Mouse (Mus musculus): ENCODE data around the gene Ttyh1. TPM values are rescaled to one million over a fixed set of nuclear protein-coding genes. Genes with fewer than 3 reads are reported as not detected.

Ttyh1 gene
- total RNA-seq, 2 experiments from 2014 or later, result 2.3 to 5.3 TPM

DNA sequence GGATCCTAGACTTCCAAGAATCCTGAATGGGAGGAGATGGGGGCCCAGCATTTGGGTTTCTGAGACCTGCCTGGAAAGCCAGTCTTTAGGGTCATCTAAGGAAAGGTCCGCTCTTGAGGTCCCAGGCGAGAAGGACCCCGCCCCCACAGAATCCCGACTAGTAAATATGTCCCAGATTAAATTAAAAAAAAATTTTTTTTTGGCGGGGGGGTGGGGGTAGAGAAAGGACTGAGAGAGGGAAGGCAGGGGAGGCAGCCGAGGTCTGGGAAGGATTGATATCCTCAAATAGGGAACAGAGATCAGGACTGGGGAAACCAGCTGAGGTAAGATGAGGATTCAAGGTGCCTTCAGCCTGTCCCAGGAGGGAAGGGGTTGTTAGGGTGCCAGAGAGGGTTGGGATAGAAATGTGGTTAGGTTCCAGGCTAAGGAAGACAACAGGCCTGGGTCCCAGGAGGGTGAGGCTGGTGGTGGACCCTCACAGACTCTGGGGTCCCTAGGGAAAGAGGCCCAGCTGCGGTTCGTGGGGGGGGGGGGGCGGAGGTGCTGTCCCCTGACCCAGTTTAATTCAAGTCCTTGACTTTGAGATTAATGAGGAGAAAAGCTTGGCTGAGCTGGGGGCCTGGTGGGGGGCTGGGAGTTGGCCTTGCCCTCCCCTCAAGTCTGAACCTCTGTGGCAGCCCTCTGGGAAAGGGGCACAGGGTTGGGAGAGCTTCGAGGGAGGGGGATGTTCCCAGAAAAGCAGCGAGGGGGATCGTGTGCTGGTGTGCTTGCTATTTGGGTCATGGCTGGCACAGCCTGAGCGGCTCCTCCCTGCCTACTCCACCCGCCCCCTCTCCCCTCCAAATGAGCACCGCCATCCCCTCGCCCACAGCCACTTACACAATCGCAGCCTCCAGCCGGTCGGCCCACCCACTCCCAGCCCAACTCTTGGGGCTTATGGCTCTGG is 1.0 kb downstream of the Ttyh1 start:
- intact Hi-C loops (cut with DNase I; ENCODE audit: low total_unique reads), result no loop called here
- no peak for DNase-seq

DNA sequence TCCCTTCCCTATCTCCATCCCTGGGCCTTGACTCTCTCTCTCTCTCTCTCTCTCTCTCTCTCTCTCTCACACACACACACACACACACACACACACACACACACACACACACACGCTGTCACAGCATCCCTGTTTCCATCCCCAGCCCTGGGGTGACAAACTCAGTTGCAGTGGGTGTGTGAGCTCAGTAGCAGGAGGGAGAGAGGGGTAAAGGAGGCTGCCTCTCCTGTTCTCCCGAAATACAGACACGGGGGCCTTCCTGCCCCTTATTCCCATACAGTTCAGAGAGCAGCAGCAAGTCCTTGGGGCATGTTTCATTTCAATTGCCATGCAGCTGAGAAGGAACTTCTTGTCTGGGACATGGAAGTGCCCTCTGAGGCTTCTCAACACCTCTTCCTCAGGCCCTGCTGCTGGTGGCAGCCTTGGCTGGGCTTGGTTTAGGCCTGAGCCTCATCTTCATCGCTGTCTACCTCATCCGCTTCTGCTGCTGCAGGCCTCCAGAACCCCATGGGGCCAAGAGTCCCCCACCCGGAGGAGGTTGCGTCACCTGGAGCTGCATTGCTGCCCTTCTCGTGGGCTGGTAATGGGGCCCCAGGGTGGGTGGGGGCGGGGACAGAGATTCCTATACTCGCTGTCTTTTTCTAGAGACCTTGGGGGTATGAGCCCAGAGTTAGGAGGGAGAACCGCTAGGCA is 3.0 kb downstream of the Ttyh1 start:
- intact Hi-C loops (cut with DNase I; ENCODE audit: low total_unique reads), result no loop called here
- DNase-seq, result no peak

GRCm38 (mm10) chr7:4122783-4123182 is 3.6 kb downstream of the Ttyh1 start:
- intact Hi-C loops (cut with DNase I; ENCODE audit: low total_unique reads), result no loop called here
- DNase-seq, result no peak

DNA sequence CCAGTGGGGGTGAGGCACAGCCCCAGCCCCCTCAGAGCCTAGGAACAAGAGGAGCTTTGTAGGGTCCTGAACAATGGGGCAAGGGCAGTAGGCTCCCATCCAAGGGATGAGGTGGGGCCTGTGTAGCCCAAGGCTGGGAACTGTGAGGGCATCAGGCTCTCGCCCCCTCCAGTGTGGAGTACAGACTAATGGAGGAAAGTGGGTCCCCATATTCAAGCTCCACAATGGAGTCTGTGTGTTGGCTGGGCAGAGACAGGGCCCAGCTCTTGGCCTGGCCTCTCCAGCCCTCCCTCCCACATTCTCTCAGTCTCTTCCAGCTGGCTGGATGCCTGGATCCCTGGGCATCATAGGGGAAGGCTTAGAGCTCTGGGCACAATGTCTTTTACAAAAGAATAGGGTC is 4.5 kb downstream of the Ttyh1 start:
- DNase-seq, result peak; percentile 70
- intact Hi-C loops (cut with DNase I; ENCODE audit: low total_unique reads), result no loop called here

GRCm38 (mm10) chr7:4124315-4124759 is 5.1 kb downstream of the Ttyh1 start:
- intact Hi-C loops (cut with DNase I; ENCODE audit: low total_unique reads), result no loop called here
- no peak for DNase-seq

- no peak for DNase-seq
- intact Hi-C loops (cut with DNase I; ENCODE audit: low total_unique reads), result no loop called here
Measured at GRCm38 (mm10) chr7:4124856-4125255, 5.6 kb downstream of the Ttyh1 start.

GRCm38 (mm10) chr7:4125306-4125705 is 6.1 kb downstream of the Ttyh1 start:
- intact Hi-C loops (cut with DNase I; ENCODE audit: low total_unique reads), result no loop called here
- DNase-seq, result no peak

- intact Hi-C loops (cut with DNase I; ENCODE audit: low total_unique reads), result no loop called here
- no peak for DNase-seq
Measured at GRCm38 (mm10) chr7:4126992-4127785, 8.0 kb downstream of the Ttyh1 start.

DNA sequence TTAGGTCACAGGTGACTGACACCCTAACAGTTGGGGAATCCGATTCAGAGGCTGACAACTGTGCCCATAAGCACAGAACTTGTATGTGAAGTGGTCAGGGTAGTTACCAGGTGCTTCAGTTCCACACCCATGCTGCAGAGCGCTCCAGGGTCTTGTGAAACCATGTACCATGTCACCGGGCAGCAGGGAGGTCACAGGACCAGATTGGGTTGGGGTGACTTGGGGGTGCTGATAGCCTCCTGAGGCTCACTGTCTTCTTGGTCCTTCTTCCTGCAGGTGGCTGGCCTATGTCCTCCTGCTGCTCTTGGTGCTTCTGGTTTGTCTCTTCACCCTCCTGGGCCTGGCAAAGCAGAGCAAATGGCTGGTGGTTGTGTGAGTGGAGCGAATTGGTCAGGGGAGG is 8.7 kb downstream of the Ttyh1 start:
- intact Hi-C loops (cut with DNase I; ENCODE audit: low total_unique reads), result no loop called here
- no peak for DNase-seq

GRCm38 (mm10) chr7:4128860-4129259 is 9.7 kb downstream of the Ttyh1 start:
- peak; percentile 70 for DNase-seq
- intact Hi-C loops (cut with DNase I; ENCODE audit: low total_unique reads), result no loop called here

- peak; percentile 80 for DNase-seq
- intact Hi-C loops (cut with DNase I; ENCODE audit: low total_unique reads), result loop anchor here (10.0 kb wide), 1 partner anchor 294 kb away; no protein-coding TSS in a partner anchor
Measured at GRCm38 (mm10) chr7:4130686-4131452, 11.7 kb downstream of the Ttyh1 start.

DNA sequence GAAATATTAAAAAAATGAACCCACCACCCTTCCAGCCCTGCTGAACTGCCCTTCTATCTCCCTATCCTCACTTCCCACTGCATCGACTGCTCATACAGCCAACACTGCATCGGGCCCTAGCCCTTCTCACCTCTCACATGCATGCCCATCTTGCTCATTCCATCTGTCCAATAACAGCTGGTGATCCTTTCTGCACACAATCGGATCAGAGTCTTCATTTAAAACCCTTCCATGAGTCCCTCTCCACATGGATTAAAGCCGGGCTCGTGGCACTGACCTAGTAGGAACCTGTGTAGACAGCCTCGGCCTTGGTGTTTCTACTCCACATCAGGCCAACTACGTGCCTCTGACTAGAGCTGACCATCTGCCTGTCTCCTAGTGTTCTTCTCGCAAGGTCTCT is 12.8 kb downstream of the Ttyh1 start:
- intact Hi-C loops (cut with DNase I; ENCODE audit: low total_unique reads), result loop anchor here (10.0 kb wide), 1 partner anchor 293 kb away; no protein-coding TSS in a partner anchor
- no peak for DNase-seq

DNA sequence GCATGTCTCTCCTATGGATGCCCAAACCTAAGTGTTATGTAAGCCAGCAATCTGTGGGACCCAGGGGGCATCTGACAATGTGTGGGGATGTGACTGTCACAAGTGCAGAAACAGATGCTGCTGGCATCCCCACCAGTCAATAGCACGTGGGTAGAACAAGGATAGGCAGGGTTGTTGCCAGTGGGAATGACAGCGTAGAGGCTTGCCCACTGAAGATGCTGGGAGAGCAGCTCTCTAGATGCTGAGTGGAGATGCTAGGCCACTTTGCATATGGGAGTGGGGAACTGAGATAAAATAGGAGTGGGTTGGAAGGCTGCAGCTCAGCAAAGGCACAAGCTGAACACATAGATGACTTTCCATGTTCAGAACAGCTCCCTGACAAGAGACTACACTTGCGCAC is 13.4 kb downstream of the Ttyh1 start:
- no peak for DNase-seq
- intact Hi-C loops (cut with DNase I; ENCODE audit: low total_unique reads), result loop anchor here (10.0 kb wide), 1 partner anchor 292 kb away; no protein-coding TSS in a partner anchor

- DNase-seq, result no peak
- intact Hi-C loops (cut with DNase I; ENCODE audit: low total_unique reads), result loop anchor here (10.0 kb wide), 1 partner anchor 292 kb away; no protein-coding TSS in a partner anchor
Measured at GRCm38 (mm10) chr7:4132998-4133397, 13.8 kb downstream of the Ttyh1 start.

GRCm38 (mm10) chr7:4134911-4135310 is 15.7 kb downstream of the Ttyh1 start:
- intact Hi-C loops (cut with DNase I; ENCODE audit: low total_unique reads), result loop anchor here (10.0 kb wide), 1 partner anchor 290 kb away; no protein-coding TSS in a partner anchor
- DNase-seq, result no peak

- no peak for DNase-seq
- intact Hi-C loops (cut with DNase I; ENCODE audit: low total_unique reads), result loop anchor here (10.0 kb wide), 1 partner anchor 288 kb away; no protein-coding TSS in a partner anchor
Measured at GRCm38 (mm10) chr7:4136404-4136770, 17.2 kb downstream of the Ttyh1 start.

DNA sequence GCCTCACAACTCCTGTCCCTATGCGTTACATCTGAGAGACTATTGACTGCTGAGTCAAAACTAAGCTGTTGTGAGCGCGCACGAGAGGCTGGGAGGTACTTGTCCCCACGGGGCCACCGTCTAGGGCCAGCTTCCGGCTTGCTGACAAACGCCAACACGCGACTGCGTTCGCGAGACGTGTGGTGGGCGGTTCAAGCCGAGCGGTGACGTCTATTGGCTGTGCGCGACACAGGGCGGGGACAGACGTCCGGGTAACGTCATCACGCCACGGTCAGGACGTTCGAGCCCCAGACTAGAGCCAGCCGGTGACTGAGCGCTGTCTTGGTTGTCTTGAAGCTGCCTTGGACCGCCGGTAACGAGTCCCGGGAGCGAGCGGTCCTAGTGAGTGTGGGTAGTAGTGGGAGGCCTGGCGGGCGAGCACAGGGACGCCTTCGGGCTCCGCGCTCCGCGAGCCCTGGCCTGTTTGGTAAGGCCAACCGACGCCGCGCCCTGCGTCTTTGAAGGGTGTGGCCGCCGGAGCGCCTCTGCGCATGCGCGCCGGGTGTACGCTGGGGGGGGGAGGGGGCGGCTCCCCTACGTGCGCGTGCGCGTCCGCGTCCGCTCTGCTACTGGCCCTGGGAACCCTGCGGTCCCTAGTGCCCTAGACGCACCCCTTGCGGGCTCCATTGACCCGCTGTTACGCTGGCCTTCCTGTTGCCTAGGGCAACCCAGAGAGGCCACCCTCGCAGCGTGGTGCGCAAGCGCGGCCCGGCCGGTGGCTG is 17.7 kb downstream of the Ttyh1 start, which contains the start of gene Leng8:
Leng8 (plus strand) TSS at position 269 of the 761 bp plus-strand sequence.
- intact Hi-C loops (cut with DNase I; ENCODE audit: low total_unique reads), result loop anchor here (10.0 kb wide), 1 partner anchor 288 kb away; no protein-coding TSS in a partner anchor
- DNase-seq, result peak; percentile 99

DNA sequence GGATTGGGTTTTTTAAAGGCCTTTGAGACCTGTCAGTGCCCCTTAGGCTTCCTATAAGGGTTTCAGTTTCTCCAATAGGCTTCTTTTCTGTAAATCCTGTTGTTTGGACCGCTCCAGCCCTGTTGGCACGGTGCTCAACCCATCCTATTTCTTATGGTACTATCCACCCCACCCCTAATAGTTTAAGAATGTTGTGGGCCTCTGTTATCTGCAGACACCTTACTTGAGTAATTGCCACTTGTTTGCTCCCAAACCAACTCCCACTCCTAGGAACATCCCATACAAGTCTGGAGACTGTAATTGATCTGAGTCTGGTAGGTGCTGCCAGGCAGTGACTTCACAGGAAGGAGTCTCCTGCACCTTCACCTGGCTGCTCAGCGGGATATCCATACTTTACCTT is 18.5 kb downstream of the Ttyh1 start:
- DNase-seq, result no peak
- intact Hi-C loops (cut with DNase I; ENCODE audit: low total_unique reads), result loop anchor here (10.0 kb wide), 1 partner anchor 287 kb away; no protein-coding TSS in a partner anchor
